Mouse (Mus musculus) layer of hippocampus, postnatal 10 days (tissue): Measurements from ENCODE around the gene Gpr22. TPM values are rescaled to one million over a fixed set of nuclear protein-coding genes. Genes with fewer than 3 reads are reported as not detected.

Experiments used
- DNase-seq, 2 experiments: peaks; one replicate each; pipeline ENCODE4 v3.0.0; 2021; ENCODE audit warnings: low spot score in 2 of 2
- long read RNA-seq: library from polyadenylated mRNA; stranded (forward); transcript quantifications from one replicate; pipeline ENCODE4 v2.0.0, GENCODE M21; 2023
- total RNA-seq, 2 experiments: library from RNA; stranded (reverse); gene quantifications; 2 replicates each; pipeline ENCODE4 v1.2.3; 2021

Gene Gpr22
- 10 to 100 TPM; 50.5 to 59.9 TPM for total RNA-seq
- long read RNA-seq, full-length matches to known transcripts = 11 of 43 reads
- long read RNA-seq, partial matches to known transcripts = 4 of 43 reads
- long read RNA-seq, other reads (novel, unspliced or antisense) = 28 of 43 reads

DNA sequence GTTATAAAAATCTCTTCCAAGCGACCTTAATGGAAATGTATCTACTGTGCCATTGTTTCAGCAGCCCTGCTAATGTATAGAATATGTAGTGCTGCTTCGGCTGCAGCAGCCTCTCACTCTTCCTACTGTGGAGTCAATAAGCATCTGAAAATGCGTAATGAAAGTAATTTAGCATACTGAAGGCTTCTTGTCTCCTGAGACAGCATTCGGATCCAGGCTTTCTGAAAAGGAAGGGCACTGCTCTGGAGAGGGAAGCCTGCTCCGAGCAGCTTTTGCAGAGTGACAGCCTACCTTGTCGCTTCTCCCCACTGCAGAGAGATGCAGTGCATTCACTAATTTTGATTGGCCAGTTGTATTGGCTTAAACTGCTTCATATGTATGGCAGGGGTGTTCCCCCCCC is at the start of gene Gpr22:
Gpr22 (minus strand) TSS at position 348 of the 400 bp plus-strand sequence.
- DNase-seq = peak; percentile 41 to 56

GRCm38 (mm10) chr12:31755885-31756755 is 42.4 kb upstream of the Gpr22 start:
- no peak for DNase-seq

DNA sequence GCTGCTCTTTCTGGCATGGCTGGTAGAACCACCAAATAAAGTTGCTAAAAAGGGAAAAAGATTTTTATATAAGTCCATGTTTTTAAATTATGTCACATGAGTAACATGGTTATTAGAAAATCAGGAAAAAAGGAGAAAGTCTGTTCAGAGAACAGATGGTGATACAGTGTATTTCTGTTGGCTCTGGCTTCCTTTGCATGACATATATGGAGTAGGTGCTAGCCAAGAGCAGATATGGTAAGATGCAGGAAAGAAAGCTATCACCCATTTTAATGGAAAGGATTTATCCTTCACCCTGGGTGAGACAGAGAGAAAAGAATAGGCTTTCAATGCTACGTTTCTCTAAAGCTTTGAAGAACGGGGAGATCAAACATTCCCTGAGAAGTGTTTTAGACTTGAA is 40.7 kb upstream of the Gpr22 start:
- no peak for DNase-seq

DNA sequence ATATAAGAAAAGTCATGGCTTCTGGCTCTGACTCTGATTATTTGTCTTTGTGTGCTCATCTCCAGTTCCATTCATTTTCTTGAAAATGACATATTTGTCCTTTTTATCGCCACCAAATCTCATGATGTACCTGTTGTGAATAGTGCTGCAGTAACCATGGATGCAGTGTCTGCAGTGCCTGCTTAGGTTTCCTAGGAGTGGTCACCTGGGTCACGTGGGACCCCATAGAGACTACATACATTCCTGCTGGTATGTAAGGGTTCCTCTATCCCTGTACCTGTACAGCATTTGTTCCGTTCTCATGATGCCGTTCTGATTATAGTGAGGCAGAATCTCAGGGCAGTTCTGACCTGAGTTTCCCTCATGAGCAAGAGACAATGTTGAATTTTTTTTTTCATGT is 36.1 kb upstream of the Gpr22 start:
- DNase-seq = no peak

DNA sequence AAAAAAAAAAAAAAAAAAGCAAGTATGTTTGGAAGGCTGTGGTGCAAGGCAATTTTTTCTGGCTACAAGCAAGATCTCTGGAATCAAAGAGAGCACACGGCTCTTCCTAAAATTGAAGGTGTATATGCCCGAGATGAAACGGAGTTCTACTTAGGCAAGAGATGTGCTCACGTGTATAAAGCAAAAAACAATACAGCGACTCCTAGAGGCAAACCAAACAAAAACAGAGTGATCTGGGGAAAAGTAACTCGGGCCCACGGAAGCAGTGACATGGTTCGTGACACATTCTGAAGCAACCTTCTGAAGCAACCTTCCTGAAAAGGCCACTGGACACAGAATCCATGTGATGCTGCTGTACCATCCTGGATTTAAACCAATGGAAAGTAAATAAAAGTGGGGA is 33.6 kb upstream of the Gpr22 start:
- no peak for DNase-seq

DNA sequence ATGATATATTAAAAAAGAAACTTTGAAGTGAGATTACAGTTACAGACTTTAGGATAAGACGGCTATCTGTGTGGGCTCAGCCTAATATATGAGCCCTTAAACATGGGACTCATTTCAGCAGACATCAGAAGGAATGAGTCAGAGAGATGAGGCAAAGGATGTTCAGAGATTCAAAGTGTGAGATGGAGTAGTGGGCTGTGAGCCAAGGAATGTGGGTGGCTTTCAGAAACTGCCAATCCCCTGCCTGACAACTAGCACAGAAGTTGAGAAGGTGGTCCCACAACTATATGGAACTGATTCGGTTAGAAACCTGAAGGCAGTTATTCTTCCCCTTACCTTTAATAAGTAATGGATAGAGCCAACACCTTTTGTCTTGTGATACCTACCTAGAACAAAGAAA is 20.9 kb upstream of the Gpr22 start:
- DNase-seq = peak in 1 of 2 experiments; percentile 37

GRCm38 (mm10) chr12:31730126-31730525 is 16.4 kb upstream of the Gpr22 start:
- no peak for DNase-seq

DNA sequence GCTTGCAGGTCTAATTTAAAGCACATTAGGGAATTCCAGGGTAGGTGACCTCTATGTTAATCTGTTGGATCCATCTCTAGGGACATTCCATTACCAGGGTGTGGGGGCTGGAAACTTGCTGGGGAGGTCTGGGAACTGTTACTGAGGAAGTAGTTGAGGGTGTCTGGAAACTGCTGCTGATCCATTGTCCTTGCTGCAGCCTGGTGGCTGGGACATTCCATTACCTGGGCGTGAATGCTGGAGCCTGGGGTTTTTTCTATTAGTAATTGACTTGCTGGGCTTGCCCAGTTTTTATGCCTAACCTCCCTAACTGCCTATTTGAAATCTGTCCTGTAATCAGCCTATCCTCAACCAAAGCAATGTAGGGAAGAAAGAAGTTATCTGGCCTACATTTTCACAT is 13.0 kb upstream of the Gpr22 start:
- DNase-seq = no peak

DNA sequence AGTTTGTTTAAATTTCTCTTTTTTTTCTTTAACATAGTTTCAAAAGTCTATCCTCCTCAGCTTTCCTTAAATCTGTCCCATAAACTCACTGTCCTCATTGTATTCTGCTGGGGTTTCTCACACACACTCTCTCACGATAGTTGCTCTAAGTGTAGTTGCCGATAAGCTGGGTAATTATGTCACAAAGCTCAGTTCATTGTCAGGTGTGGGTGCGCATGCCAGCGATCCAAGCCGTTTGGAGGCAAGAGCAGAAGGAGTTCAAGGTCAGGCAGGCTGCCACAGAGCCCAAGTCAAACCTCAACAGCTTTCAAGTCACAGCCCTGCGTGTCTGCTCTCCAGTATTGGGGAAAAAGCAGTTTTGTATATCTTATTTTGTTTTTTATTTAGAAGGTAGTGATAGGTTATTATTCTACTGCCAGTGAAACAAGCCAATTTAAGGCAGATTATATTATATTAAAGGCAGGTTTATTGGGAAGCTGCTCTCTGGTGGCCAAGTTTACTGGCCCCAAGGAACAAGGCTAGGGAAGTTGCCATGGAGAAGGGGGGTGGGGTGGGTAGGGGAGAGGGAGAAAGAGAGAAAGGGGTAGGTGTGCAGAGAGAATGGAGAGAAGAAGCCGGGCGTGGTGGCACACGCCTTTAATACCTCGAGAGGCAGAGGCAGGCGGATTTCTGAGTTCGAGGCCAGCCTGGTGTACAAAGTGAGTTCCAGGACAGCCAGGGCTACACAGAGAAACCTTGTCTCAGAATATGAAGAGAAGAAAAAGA is 11.9 kb upstream of the Gpr22 start:
- no peak for DNase-seq

GRCm38 (mm10) chr12:31724576-31724975 is 10.8 kb upstream of the Gpr22 start:
- DNase-seq = no peak

DNA sequence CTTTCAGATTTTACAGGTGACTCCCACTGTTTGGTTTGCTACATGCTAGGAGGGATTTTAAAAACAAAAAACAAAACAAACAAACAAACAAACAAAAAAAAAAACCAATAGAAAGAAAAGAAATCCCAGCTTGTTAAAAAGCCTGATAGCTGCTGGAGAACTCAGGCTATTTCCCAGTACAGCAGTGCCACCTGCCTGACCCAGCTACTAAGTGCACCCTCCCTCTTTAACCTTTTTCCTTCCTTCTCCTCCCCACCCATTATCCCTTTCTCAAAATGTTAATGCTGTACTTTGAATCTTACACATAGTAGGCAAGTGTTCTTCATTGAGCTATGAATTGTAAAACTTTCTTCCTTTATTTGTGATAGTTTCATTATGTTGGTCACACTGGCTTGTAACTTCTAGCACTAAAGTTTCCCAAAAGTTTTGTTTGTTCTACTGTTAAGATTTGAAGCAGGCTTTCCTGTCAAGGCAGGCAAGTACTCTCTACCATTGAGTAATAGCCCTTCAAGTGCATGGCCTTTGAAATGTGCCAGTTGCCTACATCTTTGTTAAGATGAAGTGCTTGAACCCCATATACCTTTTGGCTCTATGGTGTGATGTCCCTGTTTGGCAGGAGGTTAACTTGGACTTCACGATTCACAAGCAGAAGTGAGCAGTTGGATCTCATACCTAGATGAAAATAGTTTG is 6.0 kb upstream of the Gpr22 start:
- DNase-seq = no peak

DNA sequence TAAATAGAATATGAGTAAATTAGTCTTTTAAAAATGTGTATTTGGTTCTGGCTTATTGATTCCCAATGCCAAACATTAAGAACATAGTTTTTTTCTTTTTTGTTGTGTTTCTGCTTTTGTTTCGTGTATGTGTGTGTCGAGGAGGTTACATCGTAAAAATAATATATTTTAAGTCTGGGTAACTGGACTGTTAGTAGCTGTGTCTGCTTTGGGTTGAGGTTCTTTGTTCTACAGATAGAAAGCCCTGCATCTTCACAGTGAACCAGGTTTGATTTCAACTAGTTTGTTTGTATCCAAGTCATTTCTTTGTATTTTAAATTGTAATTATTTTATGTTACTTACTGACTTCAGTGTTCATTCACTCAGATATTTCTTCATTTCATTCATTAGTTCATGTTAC is 323 bp upstream of the Gpr22 start:
- no peak for DNase-seq

- no peak for DNase-seq
These were observed 1.0 kb downstream of the Gpr22 start for GRCm38 (mm10) chr12:31712727-31713126.

GRCm38 (mm10) chr12:31712233-31712632 is 1.5 kb downstream of the Gpr22 start:
- DNase-seq = no peak

GRCm38 (mm10) chr12:31709665-31710064 is 4.1 kb downstream of the Gpr22 start:
- DNase-seq = no peak

DNA sequence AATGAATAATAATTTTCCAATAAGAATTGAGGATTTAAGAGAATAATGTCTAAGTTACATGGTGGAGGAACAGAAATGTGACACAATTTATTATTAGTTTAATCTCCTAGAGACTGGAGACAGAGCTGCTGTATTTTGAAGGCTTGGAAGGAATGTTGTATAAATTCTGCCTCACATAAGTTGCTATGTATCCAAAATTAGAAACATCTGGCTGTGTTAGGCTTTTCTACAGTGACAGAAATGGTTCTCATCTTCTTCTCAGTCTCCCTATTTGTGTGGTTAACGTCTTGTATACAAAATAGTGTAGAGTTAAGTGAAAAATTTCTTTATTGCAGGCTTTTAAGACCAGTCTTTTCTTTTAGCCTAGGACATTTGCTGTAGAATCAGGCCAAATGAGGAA is 6.2 kb downstream of the Gpr22 start:
- DNase-seq = no peak

- DNase-seq = no peak
These were observed 7.6 kb downstream of the Gpr22 start for GRCm38 (mm10) chr12:31706168-31706567.

DNA sequence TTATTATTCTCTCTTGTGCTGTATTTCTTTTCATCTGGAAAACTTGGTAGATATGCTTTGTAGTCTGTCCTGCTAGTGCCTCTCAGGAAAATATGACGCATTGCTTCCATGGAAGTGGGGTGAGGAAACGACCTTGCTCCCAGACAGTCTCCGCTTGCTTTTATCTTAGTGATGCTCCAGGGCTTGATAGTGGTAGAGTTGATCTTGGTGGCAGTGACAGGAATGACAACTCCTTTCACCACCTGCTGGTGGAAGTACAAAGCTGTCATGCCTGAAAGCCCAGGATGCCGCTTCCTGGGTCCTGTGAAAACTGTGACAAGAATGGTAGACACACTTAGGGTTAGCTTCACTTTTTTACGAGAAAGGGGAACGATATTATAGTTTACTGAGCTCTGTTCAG is 9.8 kb downstream of the Gpr22 start:
- DNase-seq = no peak

GRCm38 (mm10) chr12:31701411-31701810 is 12.3 kb downstream of the Gpr22 start:
- no peak for DNase-seq

DNA sequence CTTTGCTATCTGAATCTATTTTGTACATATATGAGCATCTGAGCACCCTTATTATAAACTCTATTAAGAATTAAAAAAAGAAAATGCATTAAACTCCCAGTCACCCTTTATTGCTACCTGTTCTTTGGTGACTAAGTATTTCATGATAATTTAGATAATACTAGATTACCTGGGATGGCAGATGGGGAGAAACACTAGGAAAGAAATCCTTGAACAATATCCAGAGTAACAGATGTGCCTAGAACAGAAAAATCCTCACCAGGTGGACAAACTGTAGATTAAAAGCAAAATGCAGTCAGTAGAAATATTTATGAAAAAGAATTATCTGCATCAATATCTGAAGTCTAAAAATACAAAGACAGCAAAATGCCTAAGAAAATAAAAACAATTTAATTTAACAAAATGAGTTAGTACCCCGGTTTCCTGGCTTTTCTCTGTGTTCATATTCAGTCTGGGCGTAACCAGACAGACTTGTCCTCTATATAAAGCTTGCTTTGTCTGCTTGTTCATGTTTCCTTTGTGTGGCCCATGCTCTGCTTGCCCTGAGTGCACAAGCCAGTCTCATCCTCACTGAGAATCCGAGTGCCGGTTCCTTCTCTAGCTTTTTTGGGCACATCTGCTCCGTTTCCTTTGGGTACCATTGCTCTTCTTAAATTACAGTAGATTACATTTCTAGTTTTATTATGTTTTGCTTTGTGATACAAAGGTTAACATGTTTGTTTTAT is 13.0 kb downstream of the Gpr22 start:
- no peak for DNase-seq

DNA sequence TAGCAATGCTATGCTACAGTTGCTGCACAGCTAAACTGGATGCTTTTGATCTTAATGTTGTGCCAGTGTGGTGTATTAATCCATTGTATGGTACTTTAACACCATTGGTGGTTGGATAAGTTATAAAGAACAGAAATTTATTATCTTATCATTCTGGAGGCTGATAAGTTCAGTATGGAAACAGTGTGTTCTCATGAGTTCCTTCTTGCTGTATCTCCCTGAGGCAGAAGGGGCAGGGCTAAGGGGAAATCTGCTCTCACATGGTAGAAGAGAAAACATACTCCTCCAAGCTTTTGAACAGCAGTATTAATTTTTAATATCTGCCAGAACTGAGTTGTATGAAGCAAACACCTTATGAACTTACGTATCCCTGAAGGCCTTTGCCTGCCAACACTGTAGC is 20.5 kb downstream of the Gpr22 start:
- DNase-seq = no peak
